Mouse (Mus musculus) heart, postnatal 4 days (tissue): Measurements from ENCODE around the gene Plekha7. TPM values are rescaled to one million over a fixed set of nuclear protein-coding genes. Genes with fewer than 3 reads are reported as not detected.

Experiments
- DNase-seq: peaks from one replicate; pipeline ENCODE4 v3.0.0; 2021
- total RNA-seq, 2 experiments: library from RNA; stranded (reverse); gene quantifications; 2 replicates each; pipeline ENCODE4 v1.2.3; 2021

Plekha7 gene
- total RNA-seq, 2 experiments from 2014 or later, result 19.5 to 24.9 TPM

DNA sequence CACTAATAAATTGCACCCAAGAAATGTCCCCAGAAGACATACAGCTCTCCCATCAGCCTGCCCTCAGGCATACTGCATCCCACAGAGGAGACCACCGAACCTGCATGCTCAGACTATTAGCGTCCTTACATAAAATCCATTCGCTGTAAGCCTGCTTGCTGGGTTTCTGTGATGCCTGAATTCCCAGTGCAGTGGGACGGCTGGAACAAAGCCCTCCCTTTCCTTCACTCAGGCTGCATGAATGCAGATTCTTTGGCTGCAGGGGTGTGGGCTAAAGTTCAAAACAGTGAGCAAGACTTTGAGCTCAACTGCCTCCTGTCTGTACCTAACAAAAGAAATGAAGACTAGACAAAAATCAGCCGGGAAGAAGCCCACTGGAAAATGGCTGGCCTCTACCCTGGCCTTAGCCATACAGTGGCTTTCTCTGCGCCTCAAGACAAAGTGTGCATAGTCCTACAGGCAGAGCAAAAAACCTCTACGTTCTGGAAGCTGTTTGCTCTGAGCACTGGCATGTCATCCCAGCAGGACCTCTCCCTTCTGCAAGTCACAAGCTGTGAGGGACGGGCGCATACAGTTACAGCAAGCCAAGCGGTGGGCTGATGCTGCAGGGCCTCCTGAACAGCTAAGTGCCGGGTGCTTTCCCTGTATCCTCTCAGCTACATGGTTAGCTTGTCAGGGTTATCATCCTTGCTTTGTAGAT, 123.7 kb downstream of the Plekha7 start:
- no peak for DNase-seq

DNA sequence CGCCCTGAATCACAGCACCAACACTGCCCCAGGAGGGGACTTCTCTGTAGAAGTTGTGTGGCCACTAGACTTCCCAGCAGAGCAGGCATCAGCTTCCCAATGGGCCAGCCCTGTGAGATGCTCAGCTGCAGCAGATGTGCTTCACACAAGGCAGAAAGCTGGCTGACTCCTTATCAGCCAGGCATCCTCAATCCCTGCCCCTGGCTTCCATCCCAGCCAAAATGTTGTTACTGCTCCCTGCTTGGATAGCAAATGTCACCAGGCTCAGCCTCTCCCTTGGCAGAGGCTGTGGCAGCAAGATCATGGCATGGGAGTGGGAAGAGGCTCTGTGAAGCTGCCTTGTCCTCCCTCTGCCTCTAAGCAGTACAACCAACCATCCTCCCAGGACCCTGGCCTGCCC, 125.7 kb downstream of the Plekha7 start:
- peak; percentile 79 for DNase-seq

- no peak for DNase-seq
Measured at GRCm38 (mm10) chr7:116181444-116181946, 126.7 kb downstream of the Plekha7 start.

DNA sequence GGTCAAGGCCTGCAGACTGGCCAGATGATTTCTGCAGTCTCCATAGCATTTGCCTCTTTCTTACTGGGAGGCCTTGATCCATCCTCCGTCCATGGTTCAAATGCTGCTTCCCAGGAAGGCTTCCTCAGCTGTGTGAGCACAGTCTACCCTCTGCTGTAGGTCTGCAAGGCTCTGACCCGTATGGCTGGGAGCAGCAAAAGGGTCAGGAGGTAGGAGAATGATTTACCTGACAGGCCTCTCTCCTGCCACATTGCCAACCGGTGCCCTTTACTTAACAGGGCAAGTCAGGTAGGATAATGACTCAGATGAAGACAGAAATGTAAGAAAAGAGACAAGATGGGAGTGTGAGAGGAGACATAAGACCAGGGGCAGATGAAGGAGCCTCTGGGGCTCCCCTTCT, 129.3 kb downstream of the Plekha7 start:
- no peak for DNase-seq

DNA sequence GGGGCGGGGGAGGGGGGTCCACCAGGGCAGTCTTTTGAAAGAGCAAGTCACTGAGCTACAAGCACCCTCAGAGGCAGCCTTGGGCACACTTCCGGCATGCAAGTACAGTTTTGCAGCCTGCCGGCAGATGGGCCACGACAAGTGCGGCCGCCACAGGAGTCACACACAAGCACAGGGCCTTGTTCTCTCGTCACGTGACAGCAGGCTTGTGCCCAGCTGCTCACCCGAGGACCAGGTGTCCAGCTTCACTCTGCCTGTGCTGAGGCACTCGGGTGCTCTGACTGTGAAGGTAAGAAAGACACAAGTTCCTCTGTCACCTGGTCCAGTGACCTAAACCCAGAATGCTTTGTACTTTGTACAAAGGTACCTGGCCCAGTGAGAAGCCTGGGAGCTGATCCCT, 135.4 kb downstream of the Plekha7 start:
- no peak for DNase-seq

DNA sequence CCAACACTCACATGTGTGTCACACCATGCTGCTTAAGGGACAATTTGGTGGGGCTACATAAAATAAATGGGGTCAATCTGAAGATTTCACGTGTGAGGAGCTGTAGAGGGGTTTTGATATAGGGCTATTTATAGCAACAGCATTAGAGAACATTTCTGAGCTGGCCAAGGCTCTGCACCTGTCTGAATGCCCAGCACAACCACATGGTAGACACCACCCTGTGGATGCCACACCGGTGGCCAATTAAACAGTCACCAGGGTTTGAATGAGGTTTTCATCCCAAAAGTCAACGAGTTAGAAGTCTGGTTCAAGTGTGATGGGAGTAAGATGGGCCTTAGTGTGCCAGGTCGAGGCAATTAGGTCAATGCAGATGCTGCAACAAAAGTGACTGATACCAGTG, 138.8 kb downstream of the Plekha7 start:
- DNase-seq, result no peak

GRCm38 (mm10) chr7:116168224-116168623, 140.0 kb downstream of the Plekha7 start:
- no peak for DNase-seq

- DNase-seq, result peak; percentile 42
Measured at GRCm38 (mm10) chr7:116164232-116164631, 143.9 kb downstream of the Plekha7 start.

- DNase-seq, result peak; percentile 64
Measured at GRCm38 (mm10) chr7:116161544-116161943, 146.6 kb downstream of the Plekha7 start.

DNA sequence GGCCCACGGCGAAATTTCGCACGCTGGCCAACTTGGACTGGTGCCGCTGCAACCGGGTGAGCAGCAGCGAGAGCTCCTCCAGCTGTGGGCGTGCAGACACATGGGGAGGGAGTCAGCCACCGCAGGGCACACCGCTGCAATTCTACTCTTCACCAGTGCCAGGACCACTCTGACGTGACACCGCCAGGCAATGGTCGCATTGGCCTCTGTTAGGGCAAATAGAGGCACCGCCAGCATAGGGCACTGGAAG, 151.4 kb downstream of the Plekha7 start:
- DNase-seq, result no peak

DNA sequence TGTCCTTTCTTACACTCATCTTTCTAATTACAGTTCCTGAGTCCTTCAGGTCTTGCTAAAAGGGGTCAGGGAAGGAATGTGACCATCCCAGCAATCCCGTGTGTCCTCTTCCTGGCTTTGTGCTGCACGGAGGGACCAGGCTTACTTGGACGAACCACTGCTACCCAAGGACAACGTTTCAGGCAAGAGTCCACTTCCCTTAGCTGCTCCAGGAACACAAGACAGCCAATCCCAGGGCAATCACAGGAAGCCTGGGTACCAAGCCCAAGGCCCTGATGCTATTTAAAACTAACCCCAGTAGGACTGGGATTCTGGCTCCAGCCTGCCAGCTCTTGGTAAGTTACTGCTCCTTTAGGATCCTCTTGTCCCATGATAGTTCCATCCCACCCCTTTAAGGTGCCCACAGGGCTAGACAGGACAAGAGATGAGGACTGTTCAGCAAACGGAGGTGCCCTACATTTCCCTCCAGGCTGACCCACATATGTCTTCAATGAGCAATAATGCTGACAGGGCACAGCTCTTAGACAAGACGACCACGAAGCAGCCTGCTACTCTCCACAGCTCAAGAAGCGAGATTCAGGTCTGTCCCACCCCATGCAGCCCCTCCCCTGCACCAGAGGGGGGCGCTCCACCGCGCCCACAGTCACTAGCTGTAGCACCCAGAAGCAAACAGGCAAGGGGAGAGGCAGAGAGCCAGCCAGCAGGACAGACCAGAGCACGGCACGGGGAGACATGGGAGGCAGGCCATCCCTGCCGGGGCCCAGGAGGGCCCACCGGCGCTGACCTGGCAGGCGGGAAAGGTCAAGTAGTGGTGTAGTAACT, 151.9 kb downstream of the Plekha7 start:
- no peak for DNase-seq

DNA sequence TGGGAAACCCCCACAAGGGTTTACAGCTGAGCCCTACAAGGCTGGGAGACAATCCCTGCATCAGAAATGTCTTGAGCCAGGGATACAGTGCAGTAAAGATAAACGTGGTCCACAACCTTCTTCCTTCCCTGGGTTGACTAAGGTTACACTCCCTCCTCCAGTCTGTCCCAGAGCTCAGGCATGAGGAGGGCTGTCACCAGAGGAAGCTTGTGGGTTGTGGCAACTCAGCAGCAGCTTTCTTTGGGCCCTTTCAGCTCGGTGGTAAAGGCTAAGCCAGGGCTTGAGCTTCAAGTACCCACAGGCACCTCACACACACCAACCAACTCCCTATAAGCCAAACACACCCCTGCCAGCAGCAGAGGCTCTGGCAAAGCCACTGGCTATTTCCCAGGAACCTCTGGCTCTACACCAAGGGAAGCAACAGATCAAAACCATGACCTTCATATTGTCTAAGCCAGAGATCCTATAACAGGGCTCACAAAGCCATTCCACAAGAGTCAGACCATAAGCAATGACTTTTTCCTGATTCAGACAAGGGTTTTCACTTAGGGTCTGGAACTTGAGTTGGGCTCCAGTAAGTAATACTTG, 154.3 kb downstream of the Plekha7 start:
- DNase-seq, result no peak

- DNase-seq, result no peak
Measured at GRCm38 (mm10) chr7:116149568-116149967, 158.6 kb downstream of the Plekha7 start.

DNA sequence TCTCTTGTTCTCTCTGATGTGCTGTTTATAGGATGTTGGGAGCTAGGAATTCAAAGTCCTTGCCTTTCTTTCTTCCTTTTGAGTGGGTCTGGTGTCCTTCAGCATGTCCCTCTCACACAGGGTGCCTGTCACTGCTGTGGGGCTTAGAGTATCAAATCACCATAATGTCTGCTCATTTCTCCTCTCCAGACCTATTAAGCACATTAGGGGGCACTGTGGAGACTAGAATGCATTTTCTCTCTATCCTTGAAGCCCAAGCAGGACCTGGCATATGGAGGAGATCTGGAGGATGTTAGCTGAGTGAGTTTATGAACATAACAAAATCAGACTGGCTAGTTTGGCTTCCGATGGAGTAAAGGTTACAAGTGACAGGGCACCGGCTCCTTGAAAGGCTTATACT, 161.1 kb downstream of the Plekha7 start:
- DNase-seq, result no peak

- DNase-seq, result no peak
Measured at GRCm38 (mm10) chr7:116145030-116145429, 163.1 kb downstream of the Plekha7 start.

DNA sequence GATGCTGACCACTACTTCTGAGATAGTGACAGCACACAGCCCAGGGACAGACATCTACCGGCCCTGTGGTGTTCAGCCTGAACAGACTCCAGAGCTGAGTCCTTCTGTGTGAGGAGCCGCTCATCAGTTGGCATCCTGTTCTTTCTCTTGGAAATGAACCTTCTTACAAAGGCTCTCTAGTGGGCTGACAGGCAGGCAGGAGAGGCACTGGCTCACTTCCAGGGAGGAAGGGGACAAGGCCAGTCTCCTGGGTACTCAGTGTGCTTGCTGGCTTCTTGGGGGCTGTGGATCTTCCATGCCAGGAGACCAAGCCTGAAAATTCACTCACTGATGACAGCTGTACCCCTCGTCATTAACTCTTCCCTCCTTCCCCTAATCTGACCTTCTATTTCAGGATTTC, 170.5 kb downstream of the Plekha7 start:
- DNase-seq, result no peak

DNA sequence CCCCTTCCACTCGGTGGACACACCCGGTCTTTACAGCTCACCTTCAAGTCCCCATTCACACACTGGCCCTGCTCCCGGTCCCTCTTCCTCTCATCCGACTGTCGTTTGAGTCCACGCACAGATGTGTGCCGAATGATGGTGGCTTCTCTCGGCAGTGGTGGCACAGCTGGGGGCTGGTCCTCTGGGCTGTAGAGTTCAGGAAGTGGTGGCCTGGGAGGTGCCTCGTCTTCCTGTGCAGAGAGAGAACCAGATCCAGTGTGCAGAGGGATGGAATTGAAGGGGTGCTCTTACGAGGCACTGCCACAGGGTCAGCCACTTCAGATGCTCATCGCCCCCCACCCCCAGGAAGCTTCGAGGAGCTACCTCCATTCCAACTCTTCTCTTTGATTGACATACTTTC, 171.0 kb downstream of the Plekha7 start:
- DNase-seq, result no peak

DNA sequence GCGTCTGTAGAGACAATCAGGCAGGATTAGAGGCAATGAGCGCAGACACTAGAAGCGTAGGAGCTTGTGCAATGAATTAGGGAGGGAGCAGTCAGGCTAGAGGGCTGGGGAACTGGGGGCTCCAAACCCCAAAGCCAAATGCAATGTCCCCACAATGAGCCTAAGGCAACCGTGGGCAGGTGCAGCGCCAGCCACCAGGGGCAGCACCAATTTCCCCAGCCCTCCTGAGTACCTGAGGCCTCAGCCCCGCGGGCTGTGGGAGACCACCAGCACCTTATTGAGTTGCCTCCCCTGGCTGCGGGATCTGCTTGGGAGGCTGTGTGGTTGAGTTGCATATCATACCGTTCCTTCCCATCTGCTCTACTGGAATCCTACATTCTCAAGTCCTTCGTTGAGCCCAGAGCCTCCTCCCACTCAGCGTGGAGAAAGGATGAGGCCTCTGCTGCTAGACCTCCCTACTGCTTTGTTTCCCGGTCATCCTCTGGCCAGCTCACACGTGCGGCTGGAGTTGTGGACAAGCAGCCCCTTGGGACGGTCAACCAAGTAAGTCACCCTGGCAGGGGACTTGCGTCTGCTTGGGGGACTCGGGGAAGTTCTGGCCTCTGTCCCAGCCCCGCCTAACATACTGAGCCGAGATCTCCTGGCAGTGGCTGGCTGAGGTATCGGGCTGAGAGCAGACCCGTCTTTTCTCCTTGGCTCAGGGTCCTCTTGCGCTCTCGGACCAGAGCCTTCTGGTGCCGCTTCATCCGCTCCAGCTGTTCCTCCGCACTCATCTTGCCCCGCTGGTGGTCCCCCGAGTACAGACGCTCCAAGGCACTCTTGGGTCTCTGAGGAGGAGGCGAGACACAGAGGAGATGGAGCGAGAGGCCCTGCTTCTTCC, 173.5 kb downstream of the Plekha7 start:
- DNase-seq, result peak; percentile 52

GRCm38 (mm10) chr7:116132078-116132477, 176.1 kb downstream of the Plekha7 start:
- DNase-seq, result peak; percentile 89

DNA sequence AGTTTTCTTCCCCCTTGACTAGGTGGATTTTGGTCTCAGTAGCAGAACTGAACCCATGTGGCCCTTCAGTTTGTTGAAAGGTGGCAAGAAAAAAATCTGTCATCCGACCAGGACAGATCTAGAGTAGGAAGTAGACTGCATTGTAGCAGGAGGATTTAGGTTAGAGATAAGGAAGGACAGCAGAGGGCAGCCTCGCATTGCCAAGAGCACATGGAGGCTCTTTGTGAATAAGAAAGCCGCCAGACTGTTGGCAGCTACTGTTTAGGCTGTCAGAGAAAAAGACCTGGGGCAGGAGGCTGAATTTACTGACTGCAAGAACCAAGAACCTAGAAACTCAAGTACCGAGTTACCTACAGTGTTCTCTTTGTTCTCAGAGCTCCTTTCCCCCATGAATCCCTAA, 176.8 kb downstream of the Plekha7 start:
- no peak for DNase-seq

- no peak for DNase-seq
Measured at GRCm38 (mm10) chr7:116129374-116129773, 178.8 kb downstream of the Plekha7 start.

GRCm38 (mm10) chr7:116128286-116128685, 179.9 kb downstream of the Plekha7 start:
- DNase-seq, result no peak

- DNase-seq, result no peak
Measured at GRCm38 (mm10) chr7:116127052-116127451, 181.1 kb downstream of the Plekha7 start.
